Mouse (Mus musculus) liver, embryonic 14.5 days (tissue): Measurements from ENCODE around the gene Hist1h2bg.
A peak's percentile ranks its signal among the peaks of the same experiment; 100 is the strongest.

ENCODE experiments used
- CTCF ChIP-seq: IDR thresholded peaks from 2 replicates; pipeline ENCODE4 v1.5.1; 2016; ENCODE audit warnings: antibody characterized with exemption, low read depth, control low read depth
- EP300 ChIP-seq: IDR thresholded peaks from 2 replicates; pipeline ENCODE4 v1.6.1; 2016; ENCODE audit warnings: antibody characterized with exemption, low read depth

DNA sequence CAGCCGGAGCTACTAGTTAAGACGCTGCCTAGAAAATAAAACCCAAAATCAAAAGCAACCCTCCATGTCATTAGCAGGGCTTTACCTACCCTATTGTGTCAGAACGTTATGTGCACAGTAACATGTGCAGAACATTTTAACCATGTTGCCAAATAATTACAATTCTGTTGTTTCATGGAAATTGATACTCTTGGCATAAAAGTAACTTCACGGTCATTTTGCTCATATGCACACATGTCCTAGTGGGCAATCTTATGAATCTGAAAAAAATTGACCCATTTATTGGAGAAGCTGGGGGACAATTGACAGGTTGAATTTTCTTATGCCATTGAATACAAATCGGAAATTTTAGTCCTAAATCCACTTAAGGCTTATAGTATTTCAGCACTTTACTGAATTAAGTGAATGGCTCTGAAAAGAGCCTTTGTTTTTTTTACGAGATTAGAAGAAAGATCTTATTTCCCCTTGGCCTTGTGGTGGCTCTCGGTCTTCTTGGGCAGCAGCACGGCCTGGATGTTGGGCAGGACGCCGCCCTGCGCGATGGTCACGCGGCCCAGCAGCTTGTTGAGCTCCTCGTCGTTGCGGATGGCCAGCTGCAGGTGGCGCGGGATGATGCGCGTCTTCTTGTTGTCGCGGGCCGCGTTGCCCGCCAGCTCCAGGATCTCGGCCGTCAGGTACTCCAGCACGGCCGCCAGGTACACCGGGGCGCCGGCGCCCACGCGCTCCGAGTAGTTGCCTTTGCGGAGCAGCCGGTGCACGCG is 755 bp upstream of the Hist1h2bg start:
- 0 out of 2 replicates have a peak, but pooled peaks have one; percentile 6 for TF ChIP-seq CTCF
- TF ChIP-seq EP300 = peak; percentile 3; the same call in 1 of the 2 replicates
